Mouse (Mus musculus): ENCODE results near the gene Ndn. TPM values are rescaled to one million over a fixed set of nuclear protein-coding genes. Genes with fewer than 3 reads are reported as not detected.

Ndn gene
- total and polyA plus RNA-seq, 2 experiments from 2014 or later = 21.0 to 23.5 TPM

GRCm38 (mm10) chr7:62388291-62388690, 41.9 kb downstream of the Ndn start:
- Histone ChIP-seq H3K4me1 (ENCODE audit: control insufficient read depth, insufficient read depth) (no peaks in the 10 kb centered on the region), H3K9me3 (replicated peaks; ENCODE audit: control insufficient read depth, low read length) (no peaks in the 10 kb centered on the region), H3K36me3 (replicated peaks; ENCODE audit: control insufficient read depth, insufficient read depth, low read length) (no peaks in the 10 kb centered on the region), H3K4me3 (ENCODE audit: low read depth, low read length) (no peak overlapping the region), H3K9ac (replicated peaks; ENCODE audit: low read depth, low read length) (no peak overlapping the region), H3K4me2 (ENCODE audit: low read depth, low read length) (no peak overlapping the region), H3K27me3 (ENCODE audit: control insufficient read depth, insufficient read depth, low read length) (no peaks in the 10 kb centered on the region), H3K27ac (ENCODE audit: low read depth) (no peak overlapping the region)
- 30% methylated on average over 4 of the region's 4 CpGs for WGBS
- TF ChIP-seq EP300 (IDR thresholded peaks at IDR 0.05; ENCODE audit: low read depth) (no peak), CTCF (IDR thresholded peaks at IDR 0.05; ENCODE audit: low read depth) (peak; percentile 32)
- ATAC-seq (ENCODE audit: insufficient read depth, low read depth) (no peak), DNase-seq (ENCODE audit: low spot score) (no peak)

- 47% methylated on average over 1 of the region's 1 CpGs for WGBS
- H3K9me3 ChIP-seq (replicated peaks; ENCODE audit: control insufficient read depth, low read length) = no peaks in the 10 kb centered on the region
- DNase-seq (ENCODE audit: low spot score) (no peak), ATAC-seq (ENCODE audit: insufficient read depth, low read depth) (no peak)
- no peaks in the 10 kb centered on the region for H3K4me1 ChIP-seq (ENCODE audit: control insufficient read depth, insufficient read depth)
- H3K36me3 ChIP-seq (replicated peaks; ENCODE audit: control insufficient read depth, insufficient read depth, low read length) = no peaks in the 10 kb centered on the region
- H3K27me3 ChIP-seq (ENCODE audit: control insufficient read depth, insufficient read depth, low read length) = no peaks in the 10 kb centered on the region
- TF ChIP-seq CTCF (IDR thresholded peaks at IDR 0.05; ENCODE audit: low read depth) (no peak), EP300 (IDR thresholded peaks at IDR 0.05; ENCODE audit: low read depth) (no peak)
- no peak overlapping the region for H3K9ac ChIP-seq (replicated peaks; ENCODE audit: low read depth, low read length)
- no peak overlapping the region for H3K4me2 ChIP-seq (ENCODE audit: low read depth, low read length)
- no peak overlapping the region for H3K27ac ChIP-seq (ENCODE audit: low read depth)
- H3K4me3 ChIP-seq (ENCODE audit: low read depth, low read length) = no peak overlapping the region
These were observed 45.8 kb downstream of the Ndn start for GRCm38 (mm10) chr7:62392202-62392601.

Other genes with a start within 250 kb of the Ndn start
- 0.46 and 0.85 TPM in 2 replicates for gene Magel2, start 30.4 kb downstream of the Ndn start, total RNA-seq (2014; rRNA removed; ENCODE audit: low replicate concordance)
- gene Magel2, start 30.4 kb downstream of the Ndn start, polyA plus RNA-seq (2015; fragmentation: Nextera tagmentation; extraction: Ambion mirVana) = 0.23 and 0.33 TPM in 2 replicates
- 0.88 and 8.1 TPM in 2 replicates for gene Mkrn3, start 73.6 kb downstream of the Ndn start, total RNA-seq (2014; rRNA removed; ENCODE audit: low replicate concordance)
- 1.4 TPM in 2 replicates for gene Mkrn3, start 73.6 kb downstream of the Ndn start, polyA plus RNA-seq (2015; fragmentation: Nextera tagmentation; extraction: Ambion mirVana)
- gene Peg12, start 117.9 kb downstream of the Ndn start, total RNA-seq (2014; rRNA removed; ENCODE audit: low replicate concordance) = 2.1 and 4.3 TPM in 2 replicates
- gene Peg12, start 117.9 kb downstream of the Ndn start, polyA plus RNA-seq (2015; fragmentation: Nextera tagmentation; extraction: Ambion mirVana) = 4.6 and 4.7 TPM in 2 replicates